Mouse (Mus musculus): ENCODE measurements at regions not wholly inside any gene's neighbourhood (a gene's known extent, or its start where the extent isn't known, plus 50 kb on each side); places are given as distances from the start of the nearest gene placed in this dataset.

DNA sequence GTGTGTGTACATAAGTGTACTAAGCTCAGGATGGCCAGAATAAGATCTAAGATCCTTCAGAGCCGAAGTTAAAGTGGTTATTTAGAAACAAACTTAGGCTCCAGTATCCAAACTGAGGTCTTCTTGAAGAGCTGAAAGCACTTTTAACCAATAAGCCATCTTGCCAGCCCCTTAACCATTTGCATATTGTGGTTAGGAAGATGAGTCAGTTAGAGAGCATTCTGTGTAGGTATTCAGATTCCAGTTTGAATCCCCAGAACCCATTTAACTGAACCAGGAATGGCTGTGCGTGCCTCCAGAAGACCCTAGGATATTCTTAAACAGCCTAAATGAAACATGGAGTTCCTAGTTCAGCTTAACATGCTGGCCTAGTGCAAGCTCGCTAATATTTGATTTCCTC, 471.6 kb downstream of the Ptprc start:
- no peak for DNase-seq

DNA sequence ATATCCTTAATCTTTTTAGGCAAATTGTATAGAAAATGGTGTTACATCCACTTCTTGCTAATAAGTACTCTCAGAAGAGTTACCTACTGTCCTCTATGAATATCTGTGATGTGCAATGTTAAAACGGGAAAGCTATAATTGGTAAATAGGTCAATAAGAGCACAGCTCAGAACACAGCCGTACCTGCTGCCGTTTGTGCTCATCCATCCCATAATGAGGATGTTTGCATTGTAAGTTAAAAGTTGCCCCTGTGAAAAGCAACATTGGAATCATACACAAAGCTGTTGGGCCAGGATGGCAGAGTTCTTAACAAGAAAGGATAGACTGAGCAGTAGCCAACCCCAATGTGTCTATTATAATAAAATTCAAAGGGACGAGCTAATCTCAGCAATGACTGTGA, 476.6 kb downstream of the Ptprc start:
- DNase-seq, result no peak

DNA sequence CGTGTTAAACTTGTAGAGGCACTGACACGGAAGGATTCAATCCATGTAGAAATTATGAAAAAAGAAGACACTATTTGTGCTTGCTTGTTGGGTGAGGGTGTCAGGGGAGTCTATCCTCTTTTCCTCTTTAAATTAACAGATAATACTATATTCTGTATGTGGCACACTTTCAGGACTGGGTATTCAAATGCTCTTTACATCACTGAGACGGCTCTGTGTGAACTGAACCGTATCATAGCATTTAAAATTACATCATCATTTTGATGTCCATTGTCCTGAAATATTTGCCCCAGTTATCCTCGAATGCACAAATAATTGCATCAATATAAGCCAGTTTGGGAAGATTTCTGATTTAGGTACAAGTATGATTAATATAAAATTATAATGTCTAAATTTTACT, 478.2 kb downstream of the Ptprc start:
- no peak for DNase-seq

DNA sequence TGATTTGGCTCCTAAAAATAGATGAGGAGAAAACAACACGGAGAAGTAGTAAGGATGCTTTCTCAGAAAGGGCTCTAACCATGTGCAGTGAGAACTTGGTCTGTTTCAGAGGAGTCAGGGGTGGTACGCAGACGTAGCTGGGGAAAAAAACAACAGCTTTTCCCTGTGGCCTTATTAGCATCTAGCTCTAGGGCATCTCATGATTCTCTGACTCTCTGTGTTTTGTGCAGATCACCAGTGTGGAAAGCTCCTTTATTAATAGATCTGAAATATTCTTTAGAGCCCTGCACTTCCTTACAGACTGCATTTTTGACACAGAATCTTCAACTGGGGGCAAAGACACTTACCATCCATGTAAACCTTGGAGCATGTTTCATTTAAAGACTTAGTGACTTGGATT, 478.7 kb downstream of the Ptprc start:
- DNase-seq, result no peak

DNA sequence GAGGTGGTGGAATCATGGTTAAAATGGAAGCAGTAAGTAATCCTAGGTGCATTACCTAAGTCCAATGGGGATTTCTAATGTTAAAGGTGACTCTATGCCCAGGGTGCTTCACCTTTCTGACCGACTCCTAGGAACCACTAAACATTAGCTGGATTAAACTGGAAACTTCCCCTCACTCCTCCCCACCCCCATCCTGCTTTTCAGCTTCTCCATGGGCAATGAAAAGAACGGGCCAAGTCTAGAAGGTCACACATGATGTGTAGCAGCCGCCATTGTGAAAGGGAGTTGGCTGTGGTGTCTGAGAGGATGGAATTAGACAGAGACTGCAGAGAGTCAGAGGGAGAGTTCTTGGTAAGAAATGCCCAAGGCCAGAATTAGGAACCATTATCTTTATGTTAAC, 479.8 kb downstream of the Ptprc start:
- no peak for DNase-seq

DNA sequence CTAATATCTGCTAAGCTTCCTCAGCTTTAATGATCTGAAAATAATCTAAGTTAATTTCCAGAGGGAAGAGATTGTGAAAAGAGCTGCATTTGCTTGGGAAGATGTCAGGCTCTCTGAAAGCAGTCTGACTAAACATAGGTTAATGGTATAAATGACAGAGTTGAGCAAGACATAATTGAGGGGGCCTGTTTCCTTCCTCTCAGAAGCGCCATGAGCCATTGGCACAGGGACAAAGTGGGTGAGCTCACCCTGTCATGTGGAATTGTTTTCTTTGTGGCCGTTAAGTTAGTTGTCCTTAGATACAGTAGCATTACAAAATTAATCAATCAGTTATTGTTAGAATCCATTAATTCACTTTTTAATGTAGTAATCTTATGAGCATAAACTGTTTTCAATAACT, 483.0 kb downstream of the Ptprc start:
- no peak for DNase-seq

DNA sequence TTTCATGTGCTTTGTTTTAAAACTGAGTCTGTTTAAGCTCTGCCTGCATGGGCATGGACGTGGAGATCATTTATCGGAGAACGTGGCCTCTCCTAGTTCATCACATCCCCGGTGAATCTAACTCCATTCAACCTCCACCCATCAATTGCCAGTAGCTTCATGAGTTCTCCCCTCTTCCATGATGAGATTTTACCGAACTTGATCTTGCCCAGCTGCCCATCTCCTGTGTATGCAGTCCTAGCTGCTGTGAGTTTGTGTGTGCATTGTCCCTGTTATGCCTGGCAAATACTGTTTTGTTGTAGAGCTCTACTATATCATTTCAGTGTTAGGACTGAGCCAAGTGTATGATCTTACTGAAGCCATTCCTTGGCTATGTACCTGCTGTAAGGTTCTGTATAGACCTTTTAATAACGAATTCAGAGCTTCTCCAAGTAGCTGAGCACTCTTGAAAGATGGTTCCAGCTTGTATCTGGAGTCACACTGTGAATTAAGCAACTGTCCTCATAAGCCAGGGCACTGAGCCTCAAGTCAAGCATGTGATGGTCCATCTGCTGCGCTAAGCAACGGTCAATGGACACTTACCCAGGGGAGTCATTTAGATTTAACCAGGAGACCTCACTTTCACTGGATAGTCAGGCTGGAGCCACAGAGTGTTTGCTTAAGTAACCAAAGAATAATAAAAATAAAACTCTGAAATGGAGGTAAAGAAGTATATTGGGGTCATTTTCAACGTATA, 484.5 kb downstream of the Ptprc start:
- peak; percentile 87 for DNase-seq

DNA sequence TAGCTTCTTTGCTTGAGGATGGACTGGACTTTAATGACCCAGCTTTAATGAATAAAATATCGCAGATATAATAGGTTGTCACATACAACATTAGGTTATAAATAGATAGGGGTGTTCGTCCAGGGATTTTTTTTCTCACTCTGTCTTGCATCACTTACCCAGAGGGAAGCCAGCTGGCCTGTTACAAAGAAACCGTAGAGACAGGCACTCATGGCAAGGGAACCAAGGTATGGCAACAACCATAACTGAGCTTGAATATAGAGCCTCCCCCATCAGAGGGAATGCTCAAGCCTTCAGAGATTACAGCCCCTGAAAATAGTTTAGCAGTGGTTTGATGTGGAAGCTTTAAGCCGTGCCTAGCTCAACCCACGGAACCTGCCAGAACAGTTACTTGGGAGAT, 504.9 kb downstream of the Ptprc start:
- no peak for DNase-seq

DNA sequence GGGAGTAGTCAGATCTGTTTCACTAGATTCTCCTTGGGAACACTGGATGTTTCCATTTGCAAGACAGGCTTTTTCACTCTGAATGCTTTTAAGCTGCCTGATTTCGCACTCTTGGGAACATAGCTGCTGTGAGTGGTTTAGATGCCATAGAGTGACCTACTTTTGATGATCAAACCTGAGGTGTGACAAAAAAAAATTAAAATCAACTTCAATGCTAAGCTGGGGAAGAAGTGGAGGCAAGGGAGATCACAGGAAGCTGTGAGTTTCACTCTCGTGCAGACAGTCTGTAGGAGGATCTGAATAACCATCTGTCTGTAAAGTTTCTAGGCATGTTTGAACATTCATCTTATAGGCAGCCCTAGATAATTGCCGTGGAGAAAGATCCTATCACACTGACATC, 505.7 kb downstream of the Ptprc start:
- no peak for DNase-seq

DNA sequence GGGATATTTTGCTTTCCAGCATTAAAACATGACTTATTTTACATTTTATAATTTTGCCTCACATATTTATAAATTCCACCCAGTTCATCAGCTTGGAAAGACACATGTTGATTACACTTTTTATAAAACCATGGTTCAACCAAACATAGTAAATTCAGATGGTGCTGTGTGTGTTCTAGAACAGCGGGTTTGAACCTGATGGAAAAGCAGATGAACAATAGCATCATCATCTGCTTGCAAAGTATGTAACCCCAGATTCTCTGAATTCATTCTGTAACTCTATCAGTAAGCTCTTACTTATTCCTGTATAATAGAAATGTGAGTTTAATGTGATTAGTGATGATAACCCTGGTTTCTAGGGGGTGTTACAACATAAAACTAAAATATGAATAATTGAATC, 517.4 kb downstream of the Ptprc start:
- no peak for DNase-seq

DNA sequence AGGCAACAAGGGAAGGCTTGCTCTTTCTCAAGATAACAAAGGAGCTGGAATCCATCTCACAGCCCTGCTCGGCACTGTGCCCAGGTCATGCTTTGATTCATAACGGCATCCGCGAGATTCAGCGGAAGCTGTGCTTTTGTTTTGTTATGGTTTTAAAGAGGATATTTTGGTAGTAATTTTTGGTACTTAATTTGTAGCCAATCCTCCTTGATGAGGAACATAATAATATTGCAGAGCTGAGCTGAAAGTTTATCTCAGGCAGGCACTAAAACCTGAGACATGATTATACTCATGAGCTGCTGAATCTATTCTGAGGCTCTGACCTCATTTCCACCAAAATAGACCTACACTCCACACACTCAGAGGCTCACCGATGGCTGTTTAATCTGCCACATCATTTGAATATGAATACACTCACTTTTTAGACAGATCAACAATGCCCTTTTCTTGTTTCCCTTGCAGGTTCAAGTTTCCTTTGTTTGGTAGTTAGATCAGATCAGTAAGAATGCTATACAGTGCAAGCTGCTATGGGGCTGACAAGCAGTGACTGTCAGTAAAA, 518.5 kb downstream of the Ptprc start:
- peak; percentile 66 for DNase-seq

DNA sequence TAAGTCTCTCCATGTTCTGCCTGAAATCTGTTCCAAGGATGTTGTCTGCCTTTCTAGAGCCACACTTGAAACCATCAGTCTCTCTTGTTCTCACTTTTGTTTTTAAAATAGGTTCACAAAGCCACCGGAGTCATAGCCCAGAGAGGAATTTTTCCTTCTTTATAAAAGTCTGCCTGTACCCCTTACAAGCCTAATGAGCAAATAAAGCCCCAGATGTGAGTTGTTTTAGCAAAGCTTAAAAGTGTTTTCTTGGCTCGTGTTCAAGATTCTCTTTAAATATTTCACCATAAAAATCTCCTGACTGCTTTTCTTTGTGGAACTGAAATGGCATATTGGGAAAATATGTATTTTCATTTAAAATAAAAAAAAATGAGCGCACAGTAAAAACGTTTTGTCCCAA, 521.3 kb downstream of the Ptprc start:
- no peak for DNase-seq

DNA sequence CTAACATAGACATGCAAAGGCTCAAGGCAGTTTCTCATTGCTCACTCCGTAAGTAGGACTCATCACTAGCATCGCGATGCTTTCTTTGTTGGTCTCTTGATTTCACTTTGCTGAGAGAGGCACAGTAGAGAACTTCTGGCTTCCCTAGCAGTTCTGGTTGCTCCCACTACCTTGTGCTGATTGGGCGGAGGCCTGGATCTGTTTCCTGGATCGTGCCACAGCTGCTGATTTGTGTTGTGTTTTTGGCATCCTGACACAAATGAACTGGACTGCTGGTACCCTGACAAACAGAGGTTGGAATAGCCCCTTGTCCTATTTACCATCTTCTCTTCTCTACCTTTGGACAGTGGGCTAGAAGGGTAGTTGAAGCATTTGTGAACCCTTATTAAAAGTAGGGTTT, 522.0 kb downstream of the Ptprc start:
- DNase-seq, result no peak

DNA sequence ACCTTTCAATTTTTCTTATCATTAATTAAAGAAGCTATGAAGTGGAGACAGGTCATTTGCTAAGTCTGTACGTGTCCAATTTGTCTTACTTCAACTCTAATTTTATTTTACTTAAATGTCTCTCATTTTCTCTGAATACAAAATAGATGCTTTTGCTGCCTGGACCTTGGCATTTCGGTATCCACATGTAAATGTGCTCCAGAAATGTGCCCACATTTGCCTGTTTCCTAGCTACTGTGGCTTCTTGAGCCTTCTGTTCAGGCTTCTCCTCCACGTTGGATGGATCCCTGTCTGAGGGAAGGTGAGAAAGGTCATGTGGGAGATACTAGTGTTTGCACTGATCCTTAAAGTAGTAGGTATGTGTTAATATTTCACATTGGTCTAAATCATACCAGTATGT, 524.9 kb downstream of the Ptprc start:
- no peak for DNase-seq

DNA sequence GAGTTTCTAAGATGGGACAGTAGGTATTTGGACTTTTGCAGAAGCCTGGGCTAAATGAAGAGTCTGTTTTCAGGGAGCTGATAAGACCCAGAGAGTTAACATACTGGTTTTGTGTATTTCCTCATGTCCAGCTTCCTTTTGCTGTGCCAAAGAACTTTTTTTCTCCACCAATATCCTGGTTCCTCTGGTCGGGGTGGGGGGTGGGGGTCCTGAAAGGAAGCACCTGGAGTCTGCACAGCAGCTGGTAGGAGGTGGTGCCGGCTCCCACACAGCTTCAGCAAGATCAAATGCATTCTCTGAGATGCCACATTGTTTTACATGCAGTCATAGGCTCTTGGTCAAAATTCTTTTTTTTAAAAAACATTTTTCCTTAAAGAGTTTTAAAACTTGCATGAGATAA, 525.4 kb downstream of the Ptprc start:
- DNase-seq, result no peak

DNA sequence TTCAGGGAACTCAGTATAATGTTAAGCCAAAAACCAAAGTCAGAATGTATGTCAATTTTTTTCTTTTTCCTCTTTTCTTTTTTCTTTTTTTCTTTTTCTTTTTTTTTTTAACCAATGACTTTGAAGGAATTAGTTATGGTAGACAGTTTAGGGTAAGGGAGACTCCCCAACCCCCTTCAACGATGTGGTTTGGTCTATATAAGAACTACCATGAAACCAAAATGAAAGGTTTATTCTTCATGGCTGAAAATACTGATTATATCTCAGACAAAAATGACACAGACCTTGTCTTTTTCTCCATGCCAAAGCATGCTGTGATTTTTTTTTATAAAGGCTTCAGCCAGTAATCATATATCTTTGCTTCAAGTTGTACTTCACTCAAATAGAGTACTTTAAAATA, 526.7 kb downstream of the Ptprc start:
- no peak for DNase-seq

DNA sequence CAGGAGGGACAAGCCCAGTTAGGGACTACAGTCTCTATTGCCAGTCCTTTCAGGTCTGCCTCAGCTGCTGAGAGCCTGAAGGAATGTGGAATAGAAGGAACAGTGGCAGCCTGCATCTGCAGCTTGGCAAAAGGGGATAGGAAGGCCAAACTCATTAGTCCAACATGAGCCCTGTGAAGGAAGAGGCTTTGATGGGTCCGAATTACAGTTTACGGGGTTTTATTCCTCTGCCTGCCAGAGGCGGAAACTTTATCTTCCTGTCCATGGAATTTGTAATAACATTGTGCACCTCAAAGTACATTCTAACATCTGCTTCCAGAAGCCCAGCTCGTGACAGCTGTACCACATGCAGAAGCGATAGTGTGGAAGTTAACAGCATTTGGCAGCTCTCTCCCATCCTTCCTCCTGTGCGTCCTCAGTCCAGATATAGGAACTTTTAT, 530.9 kb downstream of the Ptprc start:
- no peak for DNase-seq

DNA sequence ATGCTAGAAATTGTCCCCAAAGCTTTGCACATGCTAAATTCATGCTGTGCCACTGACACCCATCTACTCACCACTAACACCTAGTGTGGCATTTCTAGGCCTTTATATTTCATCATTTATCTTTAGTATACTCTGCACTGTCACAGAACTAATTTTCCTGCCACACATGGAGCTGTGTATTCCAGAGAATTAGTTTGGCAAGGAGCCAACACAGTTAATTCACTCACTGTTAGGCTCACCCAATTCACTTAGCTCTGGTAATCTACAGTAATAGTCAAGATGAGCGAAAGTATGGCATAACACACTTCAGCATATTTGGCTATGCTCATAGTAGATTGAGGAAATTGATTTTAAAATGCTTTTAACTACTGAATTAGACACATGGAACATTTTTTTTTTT, 532.0 kb downstream of the Ptprc start:
- no peak for DNase-seq

DNA sequence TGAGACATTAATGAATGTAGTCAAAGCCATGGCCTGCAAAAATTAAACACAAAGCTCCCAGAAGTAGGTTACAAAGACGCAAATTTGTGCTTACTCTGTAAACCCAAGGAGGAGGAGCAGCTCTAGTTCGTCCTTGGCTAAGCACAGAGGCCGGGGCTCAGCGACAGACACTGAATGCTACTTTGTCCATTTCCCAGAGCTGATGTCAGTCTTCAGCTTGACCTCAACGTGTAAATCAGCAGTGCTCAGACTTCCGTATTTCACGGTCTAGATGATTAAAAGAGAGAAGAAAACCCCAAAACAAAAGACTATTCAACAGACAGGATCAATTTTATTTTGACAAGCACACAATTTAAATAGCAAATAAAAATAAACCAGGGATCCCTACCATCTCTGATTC, 534.7 kb downstream of the Ptprc start:
- DNase-seq, result no peak

DNA sequence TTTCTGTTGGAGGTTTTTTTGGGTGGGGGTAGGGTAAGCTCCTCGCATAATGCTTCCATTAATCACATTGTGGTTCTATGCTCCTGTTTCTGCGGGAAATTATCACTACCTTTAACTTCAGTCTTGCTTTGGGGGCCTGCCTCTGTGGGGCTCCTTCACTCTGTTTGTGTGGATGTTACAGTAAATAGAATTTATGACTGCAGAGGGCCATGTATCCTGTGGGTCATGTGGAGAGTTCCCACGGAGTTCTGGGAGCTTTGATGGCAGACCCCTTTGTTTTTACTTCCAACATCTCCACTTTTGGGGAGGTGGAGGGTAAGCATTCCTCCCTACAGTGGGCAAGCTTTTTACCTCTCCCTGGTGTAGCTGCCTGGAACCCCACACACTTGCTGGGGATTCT, 538.6 kb downstream of the Ptprc start:
- no peak for DNase-seq

DNA sequence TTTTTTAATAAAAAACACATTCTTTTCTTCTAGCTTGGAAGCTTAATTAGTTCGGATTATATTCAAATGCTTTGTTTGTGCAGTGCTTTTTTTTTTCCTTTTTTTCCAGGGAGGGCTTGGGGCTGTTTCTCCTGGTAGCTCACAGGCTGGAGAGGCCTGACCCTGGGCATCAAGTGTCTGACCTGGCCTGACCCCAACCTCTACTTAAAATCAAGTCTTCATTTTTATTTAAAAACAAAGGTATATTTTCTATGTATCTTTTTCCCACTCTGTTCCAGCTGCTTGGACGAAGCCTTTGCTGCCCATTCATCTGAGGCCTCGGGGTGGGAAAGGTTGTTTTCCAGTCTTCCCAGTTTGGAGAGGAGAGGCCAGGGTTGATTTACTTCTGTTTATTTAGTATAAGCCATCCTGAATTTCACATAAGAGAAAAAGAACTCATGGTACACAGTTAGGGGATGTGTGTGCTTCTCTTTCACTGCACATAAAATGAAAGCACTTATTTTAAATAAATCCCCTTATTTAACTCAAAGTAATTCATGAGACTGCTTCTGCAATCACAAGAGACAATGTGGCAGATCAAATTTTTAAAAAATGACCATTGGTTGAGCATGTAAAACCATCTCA, 539.1 kb downstream of the Ptprc start:
- no peak for DNase-seq

DNA sequence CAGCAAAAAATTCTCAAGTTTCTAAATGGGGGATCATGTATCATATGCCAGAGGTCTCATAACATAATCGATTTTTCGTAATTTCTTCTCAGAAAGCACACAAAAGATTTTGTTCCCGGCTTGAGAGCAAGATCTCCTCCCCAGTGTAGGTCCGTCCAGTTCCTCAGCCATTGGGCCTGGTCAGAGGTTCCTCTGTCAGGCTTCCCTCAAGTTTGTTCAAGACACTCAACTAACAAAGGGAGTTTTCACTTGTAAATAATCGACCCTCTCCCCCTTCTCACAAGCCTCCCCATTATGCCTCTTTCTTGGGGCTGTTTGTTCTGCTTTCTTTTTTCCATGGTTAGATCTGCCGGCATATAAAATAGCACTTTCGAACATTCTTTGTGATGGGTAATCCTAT, 539.7 kb downstream of the Ptprc start:
- no peak for DNase-seq

DNA sequence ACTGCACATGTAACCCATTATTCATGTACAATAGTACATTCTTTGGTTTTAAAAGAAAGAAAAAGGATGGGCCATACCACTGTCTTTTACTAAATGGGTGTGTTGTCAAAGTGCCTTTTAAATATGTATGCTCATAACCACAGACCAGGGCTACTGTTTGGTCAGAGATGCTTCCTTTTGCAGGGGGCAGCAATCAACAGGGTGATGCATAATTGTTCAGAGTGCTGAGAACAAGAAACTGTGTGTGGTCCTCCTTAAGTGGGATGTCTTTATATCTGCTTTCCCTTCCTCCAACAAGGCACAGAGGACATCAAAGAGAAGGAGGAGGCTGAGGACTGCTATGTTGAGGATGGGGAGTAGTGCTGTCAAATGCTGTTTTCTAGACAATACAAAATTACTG, 544.0 kb downstream of the Ptprc start:
- no peak for DNase-seq

DNA sequence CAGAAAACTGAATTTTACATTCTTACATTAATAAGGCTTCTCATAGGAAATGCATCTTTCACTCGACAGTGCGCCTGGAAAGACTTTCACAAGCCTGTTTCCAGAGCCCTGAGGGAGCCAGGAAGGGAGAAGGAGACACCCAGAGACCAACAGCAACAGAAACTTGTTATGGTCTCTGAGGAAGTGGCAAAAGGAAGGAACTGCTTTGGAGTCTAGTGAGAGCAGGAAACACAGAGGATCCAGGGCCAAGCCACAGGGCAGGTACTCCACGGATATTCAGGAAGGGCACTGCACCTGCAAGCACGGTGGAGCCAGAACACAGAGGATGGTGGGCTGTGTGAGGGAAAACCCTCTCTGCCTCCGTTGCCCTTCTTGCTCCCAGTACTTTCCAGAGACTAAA, 554.8 kb downstream of the Ptprc start:
- DNase-seq, result no peak

DNA sequence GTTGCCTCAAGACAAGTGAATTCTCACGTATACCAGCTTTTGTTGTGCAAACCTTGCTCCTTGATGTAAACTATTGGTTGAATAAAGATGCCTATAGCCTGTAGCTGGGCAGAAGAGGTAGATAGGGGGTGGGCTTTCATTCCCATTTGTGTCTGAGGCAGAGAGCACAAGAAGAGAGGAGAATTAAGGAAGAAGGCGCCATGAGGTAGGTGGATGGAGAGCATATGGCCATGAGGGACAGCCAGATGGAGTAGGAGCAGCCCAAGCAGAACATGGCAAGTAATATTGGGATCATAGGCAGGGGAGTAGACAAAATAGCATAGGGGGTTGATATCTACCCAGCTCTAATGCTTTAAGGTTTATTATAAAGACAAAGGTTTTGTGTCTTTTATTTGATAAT, 557.3 kb downstream of the Ptprc start:
- DNase-seq, result peak; percentile 53
